Mouse (Mus musculus): Measurements from ENCODE around the gene Apom. TPM values are rescaled to one million over a fixed set of nuclear protein-coding genes. Genes with fewer than 3 reads are reported as not detected.

The Apom gene
- total RNA-seq, 2 experiments from 2014 or later = not detected

Other genes with a start within 250 kb of the Apom start
- gene C2, start 233.8 kb downstream of the Apom start, total RNA-seq (2021) = 1 to 10 TPM in 1 of 2 experiments, under 1 TPM in 1; 0.89 to 3.1 TPM
- gene Ehmt2, start 233.6 kb downstream of the Apom start, total RNA-seq (2021) = 100 to 1,000 TPM; 186 to 193 TPM
- under 1 TPM in 1 of 2 experiments, not detected in 1; 0.43 TPM for gene Slc44a4, start 217.6 kb downstream of the Apom start, total RNA-seq (2021)
- 10 to 100 TPM; 41.4 to 44.2 TPM for gene Neu1, start 200.8 kb downstream of the Apom start, total RNA-seq (2021)
- 10 to 100 TPM; 27.5 to 37.5 TPM for gene Hspa1b, start 172.8 kb downstream of the Apom start, total RNA-seq (2021)
- gene Gm20481, start 162.1 kb downstream of the Apom start, total RNA-seq (2021) = not detected
- 10 to 100 TPM; 24.3 to 27.8 TPM for gene Hspa1a, start 159.9 kb downstream of the Apom start, total RNA-seq (2021)
- under 1 TPM; 0.12 to 0.48 TPM for gene Hspa1l, start 159.3 kb downstream of the Apom start, total RNA-seq (2021)
- 10 to 100 TPM; 18.2 to 20.7 TPM for gene Lsm2, start 150.2 kb downstream of the Apom start, total RNA-seq (2021)
- gene Vars, start 131.1 kb downstream of the Apom start, total RNA-seq (2021) = 10 to 100 TPM; 46.6 to 50.4 TPM
- under 1 TPM; 0.15 to 0.22 TPM for gene Vwa7, start 115.5 kb downstream of the Apom start, total RNA-seq (2021)
- gene Sapcd1, start 104.0 kb downstream of the Apom start, total RNA-seq (2021) = 1 to 10 TPM in 1 of 2 experiments, not detected in 1; 1.4 TPM
- 1 to 10 TPM; 1.5 to 1.6 TPM for gene Msh5, start 85.3 kb downstream of the Apom start, total RNA-seq (2021)
- 1 to 10 TPM; 7.7 to 8.3 TPM for gene Clic1, start 82.1 kb downstream of the Apom start, total RNA-seq (2021)
- 10 to 100 TPM in 1 of 2 experiments, 1 to 10 TPM in 1; 9.4 to 11.0 TPM for gene Ddah2, start 73.0 kb downstream of the Apom start, total RNA-seq (2021)
- not detected for gene Ly6g6c, start 66.7 kb downstream of the Apom start, total RNA-seq (2021)
- not detected for gene Mpig6b, start 65.9 kb downstream of the Apom start, total RNA-seq (2021)
- 1 to 10 TPM; 3.6 to 5.0 TPM for gene Ly6g6e, start 55.1 kb downstream of the Apom start, total RNA-seq (2021)
- 1 to 10 TPM in 1 of 2 experiments, under 1 TPM in 1; 0.87 to 2.0 TPM for gene Ly6g6d, start 54.0 kb downstream of the Apom start, total RNA-seq (2021)
- gene Ly6g6f, start 46.4 kb downstream of the Apom start, total RNA-seq (2021) = under 1 TPM; 0.57 to 0.58 TPM
- gene Abhd16a, start 42.8 kb downstream of the Apom start, total RNA-seq (2021) = 100 to 1,000 TPM in 1 of 2 experiments, 10 to 100 TPM in 1; 97.6 to 103 TPM
- gene Ly6g5c, start 23.8 kb downstream of the Apom start, total RNA-seq (2021) = not detected
- under 1 TPM; 0.30 to 0.56 TPM for gene Ly6g5b, start 16.6 kb downstream of the Apom start, total RNA-seq (2021)
- 10 to 100 TPM; 15.2 to 17.1 TPM for gene Gpank1, start 10.6 kb downstream of the Apom start, total RNA-seq (2021)
- gene Csnk2b, start 10.0 kb downstream of the Apom start, total RNA-seq (2021) = 100 to 1,000 TPM; 179 to 185 TPM
- 10 to 100 TPM; 22.5 to 28.9 TPM for gene D17H6S53E, start 5.7 kb downstream of the Apom start, total RNA-seq (2021)
- 100 to 1,000 TPM; 323 to 339 TPM for gene Bag6, start 3.1 kb upstream of the Apom start, total RNA-seq (2021)
- gene Prrc2a, start 32.8 kb upstream of the Apom start, total RNA-seq (2021) = 100 to 1,000 TPM; 317 to 343 TPM
- gene Aif1, start 44.0 kb upstream of the Apom start, total RNA-seq (2021) = 10 to 100 TPM in 1 of 2 experiments, 1 to 10 TPM in 1; 9.4 to 13.0 TPM
- gene Lst1, start 56.4 kb upstream of the Apom start, total RNA-seq (2021) = 1 to 10 TPM; 5.5 to 6.7 TPM
- under 1 TPM; 0.41 to 0.64 TPM for gene Ltb, start 62.4 kb upstream of the Apom start, total RNA-seq (2021)
- not detected for gene Tnf, start 70.0 kb upstream of the Apom start, total RNA-seq (2021)
- gene Lta, start 73.3 kb upstream of the Apom start, total RNA-seq (2021) = under 1 TPM; 0.22 to 0.41 TPM
- not detected for gene Gm16181, start 88.8 kb upstream of the Apom start, total RNA-seq (2021)
- gene Atp6v1g2, start 101.6 kb upstream of the Apom start, total RNA-seq (2021) = 100 to 1,000 TPM; 637 to 681 TPM
- 10 to 100 TPM; 13.6 to 15.8 TPM for gene Nfkbil1, start 103.7 kb upstream of the Apom start, total RNA-seq (2021)
- gene Ddx39b, start 109.7 kb upstream of the Apom start, total RNA-seq (2021) = 100 to 1,000 TPM; 210 to 215 TPM
- 10 to 100 TPM; 22.1 to 26.7 TPM for gene H2-D1, start 130.7 kb upstream of the Apom start, total RNA-seq (2021)
- gene H2-Q1, start 188.4 kb upstream of the Apom start, total RNA-seq (2021) = under 1 TPM; 0.15 to 0.25 TPM
- under 1 TPM; 0.46 to 0.50 TPM for gene H2-Q2, start 210.2 kb upstream of the Apom start, total RNA-seq (2021)
- gene H2-Q4, start 247.6 kb upstream of the Apom start, total RNA-seq (2021) = 1 to 10 TPM; 1.5 to 2.4 TPM

Measured in layer of hippocampus, adult 18-20 months (tissue).